Mouse (Mus musculus) heart, embryonic 12.5 days (tissue): ENCODE results near the gene Morc3. TPM values are rescaled to one million over a fixed set of nuclear protein-coding genes. Genes with fewer than 3 reads are reported as not detected.
A peak's percentile ranks its signal among the peaks of the same experiment; 100 is the strongest.

Experiments used
- ATAC-seq: fragments of 200-750 bp; cut with Nextera tagmentation; 2 replicates; pipeline ENCODE4 v1.8.0; 2017; ENCODE audit warnings: moderate TSS enrichment, moderate library complexity; ENCODE audit not compliant: insufficient number of reproducible peaks, low FRiP score
- H3K27ac ChIP-seq: fragments of 300-500 bp; sonication (generic); 2 replicates; pipeline ENCODE4 v1.5.1; 2016; ENCODE audit warnings: mild to moderate bottlenecking, moderate library complexity; ENCODE audit not compliant: poor library complexity, severe bottlenecking
- H3K27me3 ChIP-seq: fragments of 300-500 bp; sonication (generic); replicated peaks from 2 replicates; pipeline ENCODE4 v1.6.1; 2016; ENCODE audit warnings: mild to moderate bottlenecking, moderate library complexity
- H3K36me3 ChIP-seq: fragments of 300-500 bp; sonication (generic); 2 replicates; pipeline ENCODE4 v1.6.1; 2016; ENCODE audit warnings: mild to moderate bottlenecking, moderate library complexity
- H3K4me1 ChIP-seq: fragments of 300-500 bp; sonication (generic); replicated peaks from 2 replicates; pipeline ENCODE4 v1.6.1; 2016; ENCODE audit warnings: mild to moderate bottlenecking
- H3K4me2 ChIP-seq: fragments of 300-500 bp; sonication (generic); 2 replicates; pipeline ENCODE4 v1.6.1; 2016; ENCODE audit warnings: mild to moderate bottlenecking, moderate library complexity
- H3K4me3 ChIP-seq: fragments of 300-500 bp; sonication (generic); 2 replicates; pipeline ENCODE4 v1.5.1; 2016; ENCODE audit warnings: mild to moderate bottlenecking
- H3K9ac ChIP-seq: fragments of 300-500 bp; sonication (generic); 2 replicates; pipeline ENCODE4 v1.6.1; 2016; ENCODE audit warnings: mild to moderate bottlenecking, moderate library complexity
- H3K9me3 ChIP-seq: fragments of 300-500 bp; sonication (generic); replicated peaks from 2 replicates; pipeline ENCODE4 v1.6.1; 2016; ENCODE audit warnings: mild to moderate bottlenecking, moderate library complexity
- WGBS: fragments of 180-500 bp; shearing (Covaris S2); methylation state at CpG from one replicate; pipeline ENCODE4 v1.1.7; 2016; 5-methylcytosine and 5-hydroxymethylcytosine counted together
- polyA plus RNA-seq: library from polyadenylated mRNA; unstranded; fragments of >200 nt; fragmentation: Nextera tagmentation; extraction: Ambion mirVana; gene quantifications from 2 replicates; pipeline ENCODE4 v1.2.1, GENCODE M21; 2016

The Morc3 gene
- polyA plus RNA-seq, 1 experiment from 2014 or later: 32.1 TPM

GRCm38 (mm10) chr16:93797841-93798492 lies 34.0 kb upstream of the Morc3 start:
- ATAC-seq: no peak
- 52% methylated on average over 11 of the region's 11 CpGs for WGBS

GRCm38 (mm10) chr16:93798623-93799022 lies 33.3 kb upstream of the Morc3 start:
- no peak overlapping the region for H3K4me3 ChIP-seq
- 51% methylated on average over 5 of the region's 5 CpGs for WGBS
- no peak overlapping the region for H3K9ac ChIP-seq
- no peak overlapping the region for H3K27ac ChIP-seq
- ATAC-seq: no peak
- peaks cover 4% of the 10 kb centered on the region; the same call in 1 of the 2 replicates for H3K36me3 ChIP-seq
- H3K4me2 ChIP-seq: no peak overlapping the region
- H3K4me1 ChIP-seq: peaks cover 25% of the 10 kb centered on the region
- H3K27me3 ChIP-seq: no peaks in the 10 kb centered on the region
- no peaks in the 10 kb centered on the region for H3K9me3 ChIP-seq

More at GRCm38 (mm10) chr16:93797841-93798492, 34.0 kb upstream of the Morc3 start:
- Histone ChIP-seq H3K4me1 (peaks cover 25% of the 10 kb centered on the region), H3K27me3 (no peaks in the 10 kb centered on the region), H3K36me3 (no peaks in the 10 kb centered on the region), H3K9ac (no peak overlapping the region), H3K4me3 (no peak overlapping the region), H3K9me3 (no peaks in the 10 kb centered on the region), H3K27ac (no peak overlapping the region), H3K4me2 (no peak overlapping the region)

GRCm38 (mm10) chr16:93799071-93799470 lies 32.9 kb upstream of the Morc3 start:
- no peak overlapping the region for H3K9ac ChIP-seq
- no peak for ATAC-seq
- 79% methylated on average over 3 of the region's 3 CpGs for WGBS

GRCm38 (mm10) chr16:93799936-93800335 lies 32.0 kb upstream of the Morc3 start:
- no peaks in the 10 kb centered on the region for H3K9me3 ChIP-seq
- ATAC-seq: no peak
- no peak overlapping the region for H3K4me2 ChIP-seq
- H3K36me3 ChIP-seq: peaks cover 10% of the 10 kb centered on the region; the same call in 1 of the 2 replicates
- H3K9ac ChIP-seq: no peak overlapping the region
- no peaks in the 10 kb centered on the region for H3K27me3 ChIP-seq
- no peak overlapping the region for H3K27ac ChIP-seq
- 90% methylated on average over 16 of the region's 16 CpGs for WGBS
- no peak overlapping the region for H3K4me3 ChIP-seq
- H3K4me1 ChIP-seq: peaks cover 25% of the 10 kb centered on the region

More at GRCm38 (mm10) chr16:93799071-93799470, 32.9 kb upstream of the Morc3 start:
- H3K4me2 ChIP-seq: no peak overlapping the region
- H3K4me1 ChIP-seq: peaks cover 25% of the 10 kb centered on the region
- no peak overlapping the region for H3K27ac ChIP-seq
- H3K27me3 ChIP-seq: no peaks in the 10 kb centered on the region
- H3K4me3 ChIP-seq: no peak overlapping the region
- peaks cover 7% of the 10 kb centered on the region; the same call in 1 of the 2 replicates for H3K36me3 ChIP-seq
- H3K9me3 ChIP-seq: no peaks in the 10 kb centered on the region

- H3K9ac ChIP-seq: no peak overlapping the region
- peaks cover 23% of the 10 kb centered on the region for H3K36me3 ChIP-seq
- H3K9me3 ChIP-seq: 0 out of 2 replicates have a peak, but pooled peaks cover 10% of the 10 kb centered on the region
- ATAC-seq: no peak
- no peak overlapping the region for H3K27ac ChIP-seq
- 85% methylated on average over 6 of the region's 6 CpGs for WGBS
- H3K4me3 ChIP-seq: no peak overlapping the region
- no peak overlapping the region for H3K4me2 ChIP-seq
- H3K27me3 ChIP-seq: no peaks in the 10 kb centered on the region
- H3K4me1 ChIP-seq: peaks cover 10% of the 10 kb centered on the region
Observed at GRCm38 (mm10) chr16:93807167-93807566, 24.8 kb upstream of the Morc3 start.

GRCm38 (mm10) chr16:93807961-93808554 lies 23.9 kb upstream of the Morc3 start:
- no peak overlapping the region for H3K4me2 ChIP-seq
- peaks cover 28% of the 10 kb centered on the region for H3K36me3 ChIP-seq
- ATAC-seq: no peak
- peaks cover 10% of the 10 kb centered on the region for H3K4me1 ChIP-seq
- no peak overlapping the region for H3K4me3 ChIP-seq
- H3K9me3 ChIP-seq: 0 out of 2 replicates have a peak, but pooled peaks cover 12% of the 10 kb centered on the region
- H3K9ac ChIP-seq: no peak overlapping the region
- WGBS: 35% methylated on average over 8 of the region's 8 CpGs
- H3K27ac ChIP-seq: peak overlapping the region; percentile 31
- H3K27me3 ChIP-seq: no peaks in the 10 kb centered on the region

- H3K27ac ChIP-seq: peak overlapping the region; percentile 71
- ATAC-seq: peak; percentile 70
- H3K27me3 ChIP-seq: no peaks in the 10 kb centered on the region; the same call in 1 of the 2 replicates
- H3K4me2 ChIP-seq: peak overlapping the region; percentile 21
- peaks cover 12% of the 10 kb centered on the region; the same call in 1 of the 2 replicates for H3K4me1 ChIP-seq
- H3K9ac ChIP-seq: no peak overlapping the region
- 0 out of 2 replicates have a peak, but pooled peaks cover 11% of the 10 kb centered on the region for H3K9me3 ChIP-seq
- no peak overlapping the region for H3K4me3 ChIP-seq
- peaks cover 16% of the 10 kb centered on the region for H3K36me3 ChIP-seq
- 53% methylated on average over 20 of the region's 20 CpGs for WGBS
Observed at GRCm38 (mm10) chr16:93815856-93816736, 15.8 kb upstream of the Morc3 start.

GRCm38 (mm10) chr16:93816861-93817260 lies 15.1 kb upstream of the Morc3 start:
- WGBS: 52% methylated on average over 7 of the region's 7 CpGs
- no peak for ATAC-seq
- Histone ChIP-seq H3K27ac (peak overlapping the region; percentile 71; the same call in 1 of the 2 replicates), H3K9me3 (peaks cover 9% of the 10 kb centered on the region), H3K4me2 (peak overlapping the region; percentile 21), H3K27me3 (no peaks in the 10 kb centered on the region; the same call in 1 of the 2 replicates), H3K9ac (no peak overlapping the region), H3K36me3 (peaks cover 8% of the 10 kb centered on the region), H3K4me3 (no peak overlapping the region), H3K4me1 (peaks cover 12% of the 10 kb centered on the region; the same call in 1 of the 2 replicates)

- no peaks in the 10 kb centered on the region; the same call in 1 of the 2 replicates for H3K27me3 ChIP-seq
- H3K9me3 ChIP-seq: peaks cover 8% of the 10 kb centered on the region
- no peak overlapping the region for H3K4me2 ChIP-seq
- no peak for ATAC-seq
- H3K36me3 ChIP-seq: peaks cover 3% of the 10 kb centered on the region
- peaks cover 12% of the 10 kb centered on the region; the same call in 1 of the 2 replicates for H3K4me1 ChIP-seq
- no peak overlapping the region for H3K27ac ChIP-seq
- no peak overlapping the region for H3K9ac ChIP-seq
- H3K4me3 ChIP-seq: no peak overlapping the region
- 88% methylated on average over 5 of the region's 5 CpGs for WGBS
Observed at GRCm38 (mm10) chr16:93817371-93817770, 14.6 kb upstream of the Morc3 start.

GRCm38 (mm10) chr16:93818691-93819324 lies 13.1 kb upstream of the Morc3 start:
- Histone ChIP-seq H3K27ac (no peak overlapping the region), H3K4me2 (no peak overlapping the region), H3K9me3 (peaks cover 18% of the 10 kb centered on the region), H3K9ac (no peak overlapping the region), H3K36me3 (no peaks in the 10 kb centered on the region), H3K4me1 (peaks cover 12% of the 10 kb centered on the region; the same call in 1 of the 2 replicates), H3K27me3 (no peaks in the 10 kb centered on the region; the same call in 1 of the 2 replicates), H3K4me3 (no peak overlapping the region)
- 59% methylated on average over 12 of the region's 12 CpGs for WGBS
- no peak for ATAC-seq
